Mouse (Mus musculus): ENCODE data around the gene Myo1b.

DNA sequence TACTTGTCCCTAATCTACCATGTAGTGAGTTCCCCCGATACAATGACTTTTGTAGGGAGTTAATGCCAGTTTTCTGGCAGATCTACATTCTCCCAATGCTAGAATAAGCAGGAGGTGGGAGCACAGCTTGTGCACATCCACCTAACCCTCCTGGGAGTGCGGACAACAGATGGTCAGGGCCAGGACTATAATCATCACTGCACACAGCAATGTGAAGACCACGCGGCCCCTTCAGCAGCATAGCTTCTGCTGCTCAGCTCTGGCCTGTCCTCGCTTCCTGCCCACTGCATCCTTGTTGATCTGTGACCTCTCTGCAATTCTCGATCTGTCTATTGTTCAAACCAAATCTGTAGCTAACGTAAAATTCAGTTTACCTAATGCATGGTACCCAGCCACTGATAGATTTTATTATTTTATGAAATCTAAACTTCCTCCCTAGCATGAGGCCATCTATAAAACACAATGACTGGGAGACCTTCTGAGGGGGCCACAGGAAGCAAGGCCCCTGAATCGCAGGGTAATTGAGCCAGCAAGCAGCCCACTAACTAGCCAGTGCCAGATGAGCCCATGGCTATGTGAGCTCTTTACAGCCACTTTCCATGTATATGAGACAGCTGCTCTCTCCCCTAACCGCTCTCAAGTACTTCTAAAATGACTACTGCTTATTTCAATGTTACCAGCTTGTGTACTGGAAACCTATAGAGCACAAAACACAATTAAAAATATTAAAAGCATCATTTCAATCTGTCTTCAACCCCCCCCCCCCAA lies 27.6 kb downstream of the Myo1b start:
- TF ChIP-seq CTCF (IDR thresholded peaks at IDR 0.05) (no peak), POLR2A (IDR thresholded peaks at IDR 0.05; ENCODE audit: insufficient read depth, low read depth, low read length) (no peak), EP300 (IDR thresholded peaks at IDR 0.05; ENCODE audit: insufficient read depth, low read depth, low read length) (no peak)
